Mouse (Mus musculus) thymus, postnatal 36 days (tissue): ENCODE data around the gene Rab12.
A peak's percentile ranks its signal among the peaks of the same experiment; 100 is the strongest.
"Not testable (repeated sequence)": the region's sequence is repeated elsewhere in the genome, so short reads cannot be mapped to it uniquely, and the experiment has no call there.

Source experiments
- DNase-seq, 2 experiments: peaks; one replicate each; pipeline ENCODE4 v3.0.0; 2022; ENCODE audit warnings: mixed read lengths in 2 of 2

Gene Rab12

GRCm38 (mm10) chr17:66519554-66520553, at the start of gene Rab12:
Gene Rab12 (minus strand): TSS chr17:66519729.
- peak; percentile 90 for DNase-seq

- DNase-seq, result no peak
These were observed 44.7 kb upstream of the Rab12 start for GRCm38 (mm10) chr17:66564213-66564612.

- DNase-seq, result no peak
These were observed 44.0 kb upstream of the Rab12 start for GRCm38 (mm10) chr17:66563551-66563950.

GRCm38 (mm10) chr17:66561380-66561779, 41.9 kb upstream of the Rab12 start:
- no peak for DNase-seq

- DNase-seq, result peak; percentile 6
These were observed 39.1 kb upstream of the Rab12 start for GRCm38 (mm10) chr17:66558404-66559317.

GRCm38 (mm10) chr17:66552690-66553089, 33.2 kb upstream of the Rab12 start:
- no peak for DNase-seq

- no peak for DNase-seq
These were observed 31.0 kb upstream of the Rab12 start for GRCm38 (mm10) chr17:66550486-66550885.

- DNase-seq, result no peak
These were observed 12.8 kb upstream of the Rab12 start for GRCm38 (mm10) chr17:66532285-66532684.

- no peak for DNase-seq
These were observed 3.9 kb upstream of the Rab12 start for GRCm38 (mm10) chr17:66523396-66523795.

GRCm38 (mm10) chr17:66522631-66523030, 3.1 kb upstream of the Rab12 start:
- not testable (repeated sequence) for DNase-seq

GRCm38 (mm10) chr17:66518877-66519553, 514 bp downstream of the Rab12 start:
- peak in 1 of 2 experiments; percentile 32 for DNase-seq

GRCm38 (mm10) chr17:66516953-66517352, 2.6 kb downstream of the Rab12 start:
- DNase-seq, result peak; percentile 21 to 43

GRCm38 (mm10) chr17:66514288-66514995, 5.1 kb downstream of the Rab12 start:
- no peak for DNase-seq

- DNase-seq, result peak in 1 of 2 experiments; percentile 12
These were observed 7.2 kb downstream of the Rab12 start for GRCm38 (mm10) chr17:66512202-66512956.

GRCm38 (mm10) chr17:66510221-66510683, 9.3 kb downstream of the Rab12 start:
- DNase-seq, result no peak

- no peak for DNase-seq
These were observed 12.2 kb downstream of the Rab12 start for GRCm38 (mm10) chr17:66507049-66507954.

GRCm38 (mm10) chr17:66504964-66505363, 14.6 kb downstream of the Rab12 start:
- no peak for DNase-seq

GRCm38 (mm10) chr17:66504248-66504647, 15.3 kb downstream of the Rab12 start:
- no peak for DNase-seq

GRCm38 (mm10) chr17:66503466-66503865, 16.1 kb downstream of the Rab12 start:
- no peak for DNase-seq

GRCm38 (mm10) chr17:66502865-66503264, 16.7 kb downstream of the Rab12 start:
- no peak for DNase-seq
